Mouse (Mus musculus): ENCODE results near the gene Irf2. TPM values are rescaled to one million over a fixed set of nuclear protein-coding genes. Genes with fewer than 3 reads are reported as not detected.
A peak's percentile ranks its signal among the peaks of the same experiment; 100 is the strongest.
"Not testable (repeated sequence)": the region's sequence is repeated elsewhere in the genome, so short reads cannot be mapped to it uniquely, and the experiment has no call there.

Gene Irf2
- polyA plus RNA-seq, 1 experiment from 2014 or later, result 10.6 TPM

- H3K9ac ChIP-seq (ENCODE audit: low read depth, low read length), result no peak overlapping the region
- H3K4me3 ChIP-seq (ENCODE audit: low read depth, low read length), result no peak overlapping the region
- no peak overlapping the region for H3K4me2 ChIP-seq (ENCODE audit: low read depth, low read length)
- ATAC-seq (ENCODE audit: low read depth), result no peak
- peaks cover 28% of the 10 kb centered on the region for H3K4me1 ChIP-seq (ENCODE audit: control insufficient read depth, low read depth, low read length)
- no peaks in the 10 kb centered on the region for H3K36me3 ChIP-seq (ENCODE audit: control insufficient read depth, insufficient read depth)
- no peaks in the 10 kb centered on the region for H3K27me3 ChIP-seq (ENCODE audit: control insufficient read depth, insufficient read depth, low read depth, low read length)
- H3K9me3 ChIP-seq (replicated peaks; ENCODE audit: control insufficient read depth, low read length), result no peaks in the 10 kb centered on the region
- no peak overlapping the region for H3K27ac ChIP-seq (ENCODE audit: low read length)
- 47% methylated on average over 8 of the region's 8 CpGs for WGBS (ENCODE audit: insufficient replicate concordance)
Observed at GRCm38 (mm10) chr8:46718301-46718700, 21.2 kb upstream of the Irf2 start.

DNA sequence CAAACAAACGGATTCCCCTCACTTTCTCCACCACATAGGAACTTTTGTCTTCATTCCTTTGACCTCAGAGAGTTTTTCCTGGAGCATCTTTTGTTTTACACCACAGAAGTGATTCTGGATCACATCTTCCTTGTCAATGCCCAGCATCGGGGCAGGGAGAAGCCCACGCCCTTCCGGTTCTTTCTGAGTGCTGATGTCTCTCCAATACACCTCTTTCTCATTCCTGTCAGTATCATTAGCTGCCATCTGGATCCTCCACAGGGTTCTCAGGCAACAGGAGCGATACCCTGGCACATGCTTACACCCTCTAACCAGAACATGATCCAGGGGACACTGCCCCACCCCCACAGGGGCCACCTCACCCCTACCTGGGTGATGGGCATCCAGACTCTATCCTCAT is 20.8 kb upstream of the Irf2 start:
- Histone ChIP-seq H3K4me2 (ENCODE audit: low read depth, low read length) (no peak overlapping the region), H3K27ac (ENCODE audit: low read length) (no peak overlapping the region), H3K4me1 (ENCODE audit: control insufficient read depth, low read depth, low read length) (peaks cover 26% of the 10 kb centered on the region), H3K9me3 (replicated peaks; ENCODE audit: control insufficient read depth, low read length) (no peaks in the 10 kb centered on the region), H3K27me3 (ENCODE audit: control insufficient read depth, insufficient read depth, low read depth, low read length) (no peaks in the 10 kb centered on the region), H3K9ac (ENCODE audit: low read depth, low read length) (no peak overlapping the region), H3K4me3 (ENCODE audit: low read depth, low read length) (no peak overlapping the region), H3K36me3 (ENCODE audit: control insufficient read depth, insufficient read depth) (no peaks in the 10 kb centered on the region)
- 47% methylated on average over 5 of the region's 5 CpGs for WGBS (ENCODE audit: insufficient replicate concordance)
- ATAC-seq (ENCODE audit: low read depth), result peak; percentile 28; the same call in 1 of the 2 replicates

DNA sequence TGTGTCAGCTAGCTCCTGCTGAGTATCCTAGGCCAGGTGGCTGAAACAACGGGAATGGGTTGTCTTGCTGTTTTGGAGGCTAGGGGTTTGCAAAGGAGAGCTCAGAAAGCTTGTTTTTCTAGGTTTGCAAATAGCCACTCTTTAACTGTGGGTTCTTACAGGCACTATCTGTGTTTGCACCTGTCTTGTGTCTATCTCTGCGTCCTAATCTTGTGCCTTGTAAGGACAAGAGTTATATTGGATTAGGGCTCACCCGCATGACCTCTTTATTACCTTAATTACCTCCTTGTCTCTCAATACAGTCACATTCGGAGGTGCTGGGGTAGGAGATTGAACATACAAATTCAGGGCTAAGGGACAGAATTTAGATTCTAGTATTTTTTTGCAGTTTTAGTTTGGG is 18.9 kb upstream of the Irf2 start:
- ATAC-seq (ENCODE audit: low read depth), result peak; percentile 69
- Histone ChIP-seq H3K9ac (ENCODE audit: low read depth, low read length) (no peak overlapping the region), H3K9me3 (replicated peaks; ENCODE audit: control insufficient read depth, low read length) (no peaks in the 10 kb centered on the region), H3K4me3 (ENCODE audit: low read depth, low read length) (no peak overlapping the region), H3K4me1 (ENCODE audit: control insufficient read depth, low read depth, low read length) (peaks cover 24% of the 10 kb centered on the region), H3K27me3 (ENCODE audit: control insufficient read depth, insufficient read depth, low read depth, low read length) (no peaks in the 10 kb centered on the region), H3K36me3 (ENCODE audit: control insufficient read depth, insufficient read depth) (no peaks in the 10 kb centered on the region), H3K4me2 (ENCODE audit: low read depth, low read length) (peak overlapping the region; percentile 15; the same call in 1 of the 2 replicates), H3K27ac (ENCODE audit: low read length) (no peak overlapping the region)
- 28% methylated on average over 4 of the region's 4 CpGs for WGBS (ENCODE audit: insufficient replicate concordance)

DNA sequence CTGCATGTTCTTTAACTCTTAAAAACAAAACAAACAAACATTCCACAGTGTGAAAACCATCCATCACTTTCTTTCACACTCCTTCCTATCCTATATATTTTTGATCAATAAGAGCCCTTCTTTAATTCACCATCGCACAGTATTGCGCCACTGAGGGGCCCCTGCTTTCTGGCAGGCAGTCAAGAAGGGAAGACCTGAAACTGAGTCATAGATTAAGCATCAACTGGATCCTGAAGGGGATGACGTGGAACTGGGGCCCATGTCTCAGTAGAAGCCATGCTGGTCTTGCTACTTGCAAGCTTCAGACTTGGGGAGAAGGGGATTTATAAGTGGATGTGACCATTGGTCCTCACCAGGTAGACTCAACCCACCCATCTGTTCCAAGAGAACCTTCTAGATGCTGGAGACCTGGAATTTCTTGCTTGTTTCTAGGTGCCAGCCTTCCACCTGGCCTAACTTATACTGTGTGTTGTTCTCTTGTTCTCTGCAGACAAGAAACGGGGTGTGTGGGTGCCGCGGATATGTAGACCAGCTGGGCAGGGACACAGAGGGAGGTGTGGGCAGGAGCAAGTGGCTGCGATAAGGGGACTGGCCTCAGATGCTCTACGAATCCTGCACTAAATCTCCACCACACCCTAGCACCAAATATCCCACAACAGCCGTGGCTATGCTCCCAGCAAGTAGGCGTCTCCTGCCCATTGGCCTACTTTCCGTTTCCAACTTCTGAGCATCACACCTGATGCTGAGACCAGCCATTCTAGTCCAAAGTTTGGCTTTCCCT is 18.3 kb upstream of the Irf2 start:
- Histone ChIP-seq H3K36me3 (ENCODE audit: control insufficient read depth, insufficient read depth) (no peaks in the 10 kb centered on the region), H3K4me2 (ENCODE audit: low read depth, low read length) (peak overlapping the region; percentile 30), H3K4me1 (ENCODE audit: control insufficient read depth, low read depth, low read length) (peaks cover 24% of the 10 kb centered on the region), H3K27ac (ENCODE audit: low read length) (0 out of 2 replicates have a peak overlapping the region, but pooled peaks have one; percentile 3), H3K9me3 (replicated peaks; ENCODE audit: control insufficient read depth, low read length) (no peaks in the 10 kb centered on the region), H3K4me3 (ENCODE audit: low read depth, low read length) (no peak overlapping the region), H3K27me3 (ENCODE audit: control insufficient read depth, insufficient read depth, low read depth, low read length) (no peaks in the 10 kb centered on the region), H3K9ac (ENCODE audit: low read depth, low read length) (no peak overlapping the region)
- 44% methylated on average over 11 of the region's 11 CpGs for WGBS (ENCODE audit: insufficient replicate concordance)
- peak; percentile 85 for ATAC-seq (ENCODE audit: low read depth)

DNA sequence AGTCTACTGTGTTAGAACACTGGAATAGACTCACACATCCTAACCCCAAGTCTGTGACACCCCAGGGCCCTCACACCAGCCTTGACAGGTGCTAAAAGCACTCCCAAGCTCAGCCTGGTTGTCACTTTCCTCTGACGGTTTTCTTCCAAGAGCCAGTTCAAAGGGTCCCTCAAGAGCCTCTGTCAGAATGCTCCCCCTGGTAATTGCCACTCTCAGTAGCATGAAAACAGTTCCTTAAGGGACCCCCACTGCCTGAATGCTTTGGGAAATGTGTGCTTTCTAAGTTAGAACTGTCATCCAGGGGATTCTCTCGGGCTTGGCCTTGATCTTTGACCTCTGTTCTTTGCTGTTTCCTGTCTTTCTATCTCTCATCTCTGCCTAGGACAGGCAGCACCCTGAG is 17.0 kb upstream of the Irf2 start:
- Histone ChIP-seq H3K4me1 (ENCODE audit: control insufficient read depth, low read depth, low read length) (peaks cover 24% of the 10 kb centered on the region), H3K9ac (ENCODE audit: low read depth, low read length) (no peak overlapping the region), H3K4me2 (ENCODE audit: low read depth, low read length) (no peak overlapping the region), H3K27ac (ENCODE audit: low read length) (no peak overlapping the region), H3K4me3 (ENCODE audit: low read depth, low read length) (no peak overlapping the region), H3K36me3 (ENCODE audit: control insufficient read depth, insufficient read depth) (no peaks in the 10 kb centered on the region), H3K9me3 (replicated peaks; ENCODE audit: control insufficient read depth, low read length) (no peaks in the 10 kb centered on the region), H3K27me3 (ENCODE audit: control insufficient read depth, insufficient read depth, low read depth, low read length) (no peaks in the 10 kb centered on the region)
- no peak for ATAC-seq (ENCODE audit: low read depth)
- WGBS (ENCODE audit: insufficient replicate concordance), result 33% methylated on average over 2 of the region's 2 CpGs

DNA sequence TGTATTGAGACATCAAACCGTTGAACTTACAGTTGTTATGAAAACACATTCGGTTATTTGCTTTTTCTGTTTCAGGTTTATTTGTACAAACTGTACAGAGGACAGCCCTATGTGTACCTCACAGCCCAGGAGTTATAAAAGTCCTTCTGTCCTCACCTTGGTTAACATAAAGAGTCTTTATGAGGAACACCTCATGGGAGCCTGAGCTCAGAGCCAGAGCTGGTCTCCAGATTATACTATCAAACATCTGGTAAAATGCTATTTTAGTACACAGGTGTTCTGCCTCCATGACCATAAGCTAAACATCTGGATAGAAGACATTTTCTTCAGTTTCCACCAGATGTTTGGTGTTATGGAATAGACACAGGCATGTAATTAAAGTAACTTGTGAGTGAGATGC is 13.1 kb upstream of the Irf2 start:
- H3K36me3 ChIP-seq (ENCODE audit: control insufficient read depth, insufficient read depth), result no peaks in the 10 kb centered on the region
- 82% methylated on average over 2 of the region's 2 CpGs for WGBS (ENCODE audit: insufficient replicate concordance)
- H3K4me1 ChIP-seq (ENCODE audit: control insufficient read depth, low read depth, low read length), result peaks cover 6% of the 10 kb centered on the region
- H3K4me2 ChIP-seq (ENCODE audit: low read depth, low read length), result no peak overlapping the region
- H3K9ac ChIP-seq (ENCODE audit: low read depth, low read length), result no peak overlapping the region
- no peaks in the 10 kb centered on the region for H3K9me3 ChIP-seq (replicated peaks; ENCODE audit: control insufficient read depth, low read length)
- no peak for ATAC-seq (ENCODE audit: low read depth)
- no peaks in the 10 kb centered on the region for H3K27me3 ChIP-seq (ENCODE audit: control insufficient read depth, insufficient read depth, low read depth, low read length)
- H3K27ac ChIP-seq (ENCODE audit: low read length), result no peak overlapping the region
- no peak overlapping the region for H3K4me3 ChIP-seq (ENCODE audit: low read depth, low read length)

DNA sequence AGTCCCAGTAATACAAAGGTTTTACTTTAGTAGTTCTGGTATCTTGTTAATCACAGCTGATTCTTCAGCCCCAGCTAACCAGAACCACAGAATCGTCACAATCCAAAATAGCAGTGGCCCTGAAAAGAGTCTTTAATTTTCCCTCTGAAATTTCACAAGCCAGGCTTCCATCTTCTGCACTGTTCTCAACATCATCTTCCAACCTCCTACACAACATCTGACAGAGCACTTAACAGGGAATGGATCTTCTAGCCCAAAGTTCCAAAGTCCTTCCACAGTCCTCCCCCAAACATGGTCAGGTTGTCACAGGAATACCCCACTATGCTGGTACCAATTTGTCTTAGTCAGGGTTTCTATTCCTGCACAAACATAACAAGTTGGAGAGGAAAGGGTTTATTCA is 9.9 kb upstream of the Irf2 start:
- H3K9me3 ChIP-seq (replicated peaks; ENCODE audit: control insufficient read depth, low read length); H3K36me3 ChIP-seq (ENCODE audit: control insufficient read depth, insufficient read depth); H3K27ac ChIP-seq (ENCODE audit: low read length); H3K4me1 ChIP-seq (ENCODE audit: control insufficient read depth, low read depth, low read length); H3K4me3 ChIP-seq (ENCODE audit: low read depth, low read length); H3K27me3 ChIP-seq (ENCODE audit: control insufficient read depth, insufficient read depth, low read depth, low read length); H3K4me2 ChIP-seq (ENCODE audit: low read depth, low read length); H3K9ac ChIP-seq (ENCODE audit: low read depth, low read length); ATAC-seq (ENCODE audit: low read depth): not testable (repeated sequence)
- WGBS (ENCODE audit: insufficient replicate concordance), result 72% methylated on average over 1 of the region's 1 CpGs

DNA sequence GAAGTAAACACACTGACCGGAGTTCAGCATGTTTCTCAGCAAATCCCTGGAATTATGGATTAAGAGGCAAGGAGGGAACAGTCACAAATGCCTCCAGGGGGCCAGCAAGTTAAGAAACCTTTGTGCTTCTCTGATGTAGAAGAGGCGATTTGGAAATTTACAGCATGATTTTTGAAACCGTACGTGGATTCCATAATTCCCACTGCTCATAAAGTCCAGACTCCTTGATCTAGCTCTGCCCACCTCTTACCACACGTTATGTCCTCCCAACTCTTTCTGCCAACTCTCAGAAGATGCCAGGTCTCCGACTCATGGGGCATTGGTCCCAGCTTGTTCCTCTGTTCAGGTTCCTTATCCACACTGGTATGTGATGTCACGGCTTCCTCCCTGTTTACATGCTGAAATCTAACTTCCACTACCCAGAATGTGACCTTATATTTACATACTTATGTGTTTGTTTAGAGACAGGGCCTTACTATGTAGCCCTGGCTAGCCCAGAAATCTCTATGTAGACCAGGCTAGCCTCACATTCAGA is 7.1 kb upstream of the Irf2 start:
- H3K4me1 ChIP-seq (ENCODE audit: control insufficient read depth, low read depth, low read length), result peaks cover 7% of the 10 kb centered on the region
- H3K9me3 ChIP-seq (replicated peaks; ENCODE audit: control insufficient read depth, low read length), result peaks cover 4% of the 10 kb centered on the region
- WGBS (ENCODE audit: insufficient replicate concordance), result 72% methylated on average over 7 of the region's 7 CpGs
- no peak for ATAC-seq (ENCODE audit: low read depth)
- H3K9ac ChIP-seq (ENCODE audit: low read depth, low read length), result no peak overlapping the region
- H3K36me3 ChIP-seq (ENCODE audit: control insufficient read depth, insufficient read depth), result no peaks in the 10 kb centered on the region
- H3K4me2 ChIP-seq (ENCODE audit: low read depth, low read length), result no peak overlapping the region
- no peaks in the 10 kb centered on the region for H3K27me3 ChIP-seq (ENCODE audit: control insufficient read depth, insufficient read depth, low read depth, low read length)
- H3K4me3 ChIP-seq (ENCODE audit: low read depth, low read length), result no peak overlapping the region
- H3K27ac ChIP-seq (ENCODE audit: low read length), result no peak overlapping the region

GRCm38 (mm10) chr8:46733603-46734002 is 5.9 kb upstream of the Irf2 start:
- Histone ChIP-seq H3K9ac (ENCODE audit: low read depth, low read length) (no peak overlapping the region), H3K27ac (ENCODE audit: low read length) (no peak overlapping the region), H3K4me2 (ENCODE audit: low read depth, low read length) (no peak overlapping the region), H3K9me3 (replicated peaks; ENCODE audit: control insufficient read depth, low read length) (peaks cover 4% of the 10 kb centered on the region), H3K27me3 (ENCODE audit: control insufficient read depth, insufficient read depth, low read depth, low read length) (no peaks in the 10 kb centered on the region), H3K4me3 (ENCODE audit: low read depth, low read length) (no peak overlapping the region), H3K4me1 (ENCODE audit: control insufficient read depth, low read depth, low read length) (peaks cover 19% of the 10 kb centered on the region), H3K36me3 (ENCODE audit: control insufficient read depth, insufficient read depth) (no peaks in the 10 kb centered on the region)
- ATAC-seq (ENCODE audit: low read depth), result no peak
- 66% methylated on average over 8 of the region's 8 CpGs for WGBS (ENCODE audit: insufficient replicate concordance)
